Mouse (Mus musculus): ENCODE data around the gene Gdf15. TPM values are rescaled to one million over a fixed set of nuclear protein-coding genes. Genes with fewer than 3 reads are reported as not detected.

The Gdf15 gene
- total and polyA plus RNA-seq, 3 experiments: 0.15 to 0.63 TPM; not detected in 1

DNA sequence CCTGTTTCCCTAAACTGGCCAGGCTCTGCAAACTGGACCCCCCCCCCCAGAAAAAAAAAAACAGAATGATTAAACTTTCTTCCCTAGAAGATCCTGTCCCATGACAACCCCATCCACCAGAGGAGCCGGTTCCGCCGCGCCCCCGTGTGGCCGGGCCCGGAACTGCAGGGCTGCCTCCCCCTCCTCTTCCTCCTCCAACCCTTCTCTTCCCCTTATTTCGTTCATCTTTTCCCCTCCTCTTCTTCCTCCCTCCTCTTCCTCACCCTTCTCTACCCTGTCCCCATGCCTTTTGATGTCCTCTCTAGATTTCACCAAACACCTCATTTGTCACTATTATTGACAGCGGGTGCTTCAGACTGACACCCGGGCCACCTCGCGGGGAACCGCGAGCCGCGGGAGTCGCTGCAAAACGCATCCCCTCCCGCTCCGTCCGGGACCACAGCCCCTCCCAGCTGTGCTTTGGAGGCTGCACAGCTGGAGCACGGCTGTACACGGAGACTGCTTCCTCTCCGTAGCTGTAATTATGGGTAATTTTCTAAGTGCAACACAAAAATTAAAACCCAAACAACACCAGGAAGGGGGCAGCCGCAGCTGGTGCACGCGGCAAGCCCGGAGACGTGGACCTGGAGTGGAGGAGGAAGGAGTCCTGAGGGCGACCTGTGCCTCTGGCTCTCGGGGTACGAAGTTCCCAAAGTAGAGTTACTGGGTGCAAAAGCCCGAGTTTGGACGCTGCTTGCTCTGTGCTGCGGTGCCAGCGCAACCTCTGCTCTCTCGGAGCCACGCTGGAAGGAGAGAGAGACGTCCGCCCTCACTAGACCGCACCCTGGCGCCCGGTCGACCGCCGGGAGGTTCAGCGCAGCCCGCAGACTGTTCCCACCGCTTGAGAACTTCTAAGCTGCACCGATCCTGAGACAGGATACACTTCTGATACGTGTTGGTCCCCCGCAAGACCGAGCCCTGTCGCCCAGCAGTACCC lies 21.2 kb downstream of the Gdf15 start:
- peak; percentile 87 for DNase-seq (ENCODE audit: low read depth, low spot score)
- H3K9me3 ChIP-seq (replicated peaks; ENCODE audit: insufficient read depth, low read length): no peaks in the 10 kb centered on the region
- H3K36me3 ChIP-seq (ENCODE audit: control insufficient read depth in 1 of 2, insufficient read depth in 2 of 2, low read length in 2 of 2): peaks cover 0 to 3% of the 10 kb centered on the region in 2 experiments; a peak in 2 of 4 replicates
- H3K4me1 ChIP-seq (ENCODE audit: control insufficient read depth in 1 of 2, insufficient read depth in 2 of 2, low read length in 2 of 2): peaks cover 0 to 13% of the 10 kb centered on the region in 2 experiments; a peak in 3 of 4 replicates
- TF ChIP-seq ZC3H11A (IDR thresholded peaks at IDR 0.05; ENCODE audit: low read depth, low read length) (no peak), POLR2A (IDR thresholded peaks at IDR 0.05; ENCODE audit: control insufficient read depth in 1 of 2, insufficient read depth in 1 of 2, low read depth in 1 of 2, low read length in 2 of 2, poor library complexity in 1 of 2) (peak in 1 of 2 experiments; percentile 45; a peak in 3 of 4 replicates), SIN3A (IDR thresholded peaks at IDR 0.05; ENCODE audit: low read length) (peak; percentile 74), TCF12 (IDR thresholded peaks at IDR 0.05; ENCODE audit: low read depth, low read length) (peak; percentile 4; the same call in 1 of the 2 replicates), MXI1 (IDR thresholded peaks at IDR 0.05; ENCODE audit: low read depth, low read length) (peak; percentile 66), UBTF (IDR thresholded peaks at IDR 0.05; ENCODE audit: borderline replicate concordance, insufficient read depth, low read depth, low read length) (0 out of 2 replicates have a peak, but pooled peaks have one; percentile 42), POLR2AphosphoS2 (IDR thresholded peaks at IDR 0.05; ENCODE audit: low read length) (no peak), MYC (IDR thresholded peaks at IDR 0.05; ENCODE audit: low read depth, low read length) (0 out of 2 replicates have a peak, but pooled peaks have one; percentile 43), E2F4 (IDR thresholded peaks at IDR 0.05; ENCODE audit: borderline replicate concordance, low read depth, low read length) (no peak), TBP (IDR thresholded peaks at IDR 0.05; ENCODE audit: low read depth, low read length) (0 out of 2 replicates have a peak, but pooled peaks have one; percentile 34), ZMIZ1 (IDR thresholded peaks at IDR 0.05; ENCODE audit: low read depth, low read length) (peak; percentile 38; the same call in 1 of the 2 replicates), RAD21 (IDR thresholded peaks at IDR 0.05; ENCODE audit: low read depth, low read length) (peak; percentile 44), CHD1 (IDR thresholded peaks at IDR 0.05; ENCODE audit: low read depth, low read length) (peak; percentile 68; the same call in 1 of the 2 replicates), SMC3 (IDR thresholded peaks at IDR 0.05; ENCODE audit: low read depth, low read length) (peak; percentile 56), ZNF384 (IDR thresholded peaks at IDR 0.05; ENCODE audit: low read depth, low read length) (peak; percentile 82), GATA1 (IDR thresholded peaks at IDR 0.05; ENCODE audit: low read depth, low read length) (no peak), MAZ (IDR thresholded peaks at IDR 0.05; ENCODE audit: low read depth, low read length) (peak; percentile 68; the same call in 1 of the 2 replicates), MAX (IDR thresholded peaks at IDR 0.05; ENCODE audit: low read length) (0 out of 2 replicates have a peak, but pooled peaks have one; percentile 12), MEF2A (IDR thresholded peaks at IDR 0.05; ENCODE audit: extremely low read depth, insufficient replicate concordance, low read depth, low read length, poor library complexity, severe bottlenecking) (no peak), USF1 (IDR thresholded peaks at IDR 0.05; ENCODE audit: low read depth, low read length) (no peak), RCOR1 (IDR thresholded peaks at IDR 0.05; ENCODE audit: low read depth, low read length) (no peak), NELFE (IDR thresholded peaks at IDR 0.05; ENCODE audit: low read depth, low read length) (peak; percentile 32), HCFC1 (IDR thresholded peaks at IDR 0.05; ENCODE audit: low read depth, low read length) (peak; percentile 48; the same call in 1 of the 2 replicates), CTCF (IDR thresholded peaks at IDR 0.05 in 2 of 3, conservative IDR thresholded peaks at IDR 0.05 in 1 of 3; ENCODE audit: control insufficient read depth in 1 of 3, insufficient read depth in 1 of 3, low read depth in 2 of 3, low read length in 3 of 3, poor library complexity in 1 of 3, severe bottlenecking in 1 of 3) (peak; percentile 74 to 92 (median 90))
- H3K27ac ChIP-seq (ENCODE audit: control insufficient read depth, low read depth, low read length): peak overlapping the region; percentile 85
- peaks cover 21% of the 10 kb centered on the region for H3K79me2 ChIP-seq (ENCODE audit: control insufficient read depth, insufficient read depth, low read length, poor library complexity)
- H3K27me3 ChIP-seq (ENCODE audit: control insufficient read depth in 1 of 2, insufficient read depth in 2 of 2, low read length in 2 of 2): no peaks in the 10 kb centered on the region
- peak overlapping the region; percentile 81 for H3K9ac ChIP-seq (ENCODE audit: control insufficient read depth, low read depth, low read length, poor library complexity, severe bottlenecking)
- H3K4me3 ChIP-seq (ENCODE audit: control insufficient read depth in 1 of 2, insufficient read depth in 1 of 2, low read depth in 2 of 2, low read length in 2 of 2): peak overlapping the region; percentile 74 to 92

Measured in MEL (cell line).